Mouse (Mus musculus) CH12.LX (cell line): ENCODE measurements around the gene Tmem53. TPM values are rescaled to one million over a fixed set of nuclear protein-coding genes. Genes with fewer than 3 reads are reported as not detected.
A peak's percentile ranks its signal among the peaks of the same experiment; 100 is the strongest.

Experiments used
- DNase-seq: peaks from one replicate; pipeline ENCODE4 v3.0.0-alpha.2; 2013; ENCODE audit errors: extremely low read depth
- H3K27ac ChIP-seq: 2 replicates; pipeline ENCODE4 v1.5.1; 2012; ENCODE audit warnings: low read depth, mild to moderate bottlenecking, control low read depth, moderate library complexity; ENCODE audit not compliant: insufficient read depth
- H3K27me3 ChIP-seq: replicated peaks from 2 replicates; pipeline ENCODE3; 2012; ENCODE audit warnings: inconsistent platforms
- H3K36me3 ChIP-seq, 2 experiments: replicated peaks in 1 of 2; 2 replicates each; pipeline versions ENCODE3 to v1.6.1; 2012; ENCODE audit warnings: inconsistent platforms in 1 of 2, low read length in 1 of 2, mild to moderate bottlenecking in 1 of 2, mixed read lengths in 1 of 2, moderate library complexity in 1 of 2; ENCODE audit not compliant: control insufficient read depth in 1 of 2, insufficient read depth in 1 of 2
- H3K4me1 ChIP-seq, 2 experiments: 2 replicates each; pipeline ENCODE4 v1.6.1; 2012; ENCODE audit warnings: inconsistent platforms in 1 of 2, moderate library complexity in 1 of 2; ENCODE audit not compliant: insufficient read depth in 2 of 2, control insufficient read depth in 1 of 2
- H3K4me2 ChIP-seq: 2 replicates; pipeline ENCODE4 v1.6.1; 2012; ENCODE audit warnings: low read depth, mild to moderate bottlenecking, control low read depth; ENCODE audit not compliant: poor library complexity, insufficient read depth, severe bottlenecking
- H3K4me3 ChIP-seq, 3 experiments: fragments of 150-350 bp in 1 of 3; sonication (generic) in 1 of 3; replicated peaks in 1 of 3; 2 replicates each; pipeline versions ENCODE3 to v1.5.1; 2011 to 2012; ENCODE audit warnings: low read depth in 2 of 3, low read length in 2 of 3, mild to moderate bottlenecking in 2 of 3, moderate library complexity in 2 of 3, control low read depth in 1 of 3, improper control_type of control experiment in 1 of 3, inconsistent platforms in 1 of 3, mixed read lengths in 1 of 3; ENCODE audit not compliant: poor library complexity in 1 of 3
- H3K79me2 ChIP-seq: replicated peaks from 2 replicates; pipeline ENCODE4 v1.6.1; 2012; ENCODE audit warnings: mild to moderate bottlenecking, moderate library complexity; ENCODE audit not compliant: control insufficient read depth, poor library complexity, insufficient read depth, severe bottlenecking; ENCODE audit errors: extremely low read depth
- H3K9ac ChIP-seq: 2 replicates; pipeline ENCODE4 v1.6.1; 2012; ENCODE audit warnings: low read depth, mild to moderate bottlenecking, control low read depth, moderate library complexity; ENCODE audit not compliant: insufficient read depth
- H3K9me3 ChIP-seq: replicated peaks from 2 replicates; pipeline ENCODE3; 2012; ENCODE audit warnings: low read length, inconsistent platforms, mixed read lengths
- BHLHE40 ChIP-seq: IDR thresholded peaks from 2 replicates; pipeline ENCODE4 v1.6.1; 2011; ENCODE audit warnings: mild to moderate bottlenecking, low read depth, low read length, improper control_type of control experiment
- CHD1 ChIP-seq: IDR thresholded peaks from 2 replicates; pipeline ENCODE4 v1.6.1; 2012; ENCODE audit warnings: low read depth, low read length, improper control_type of control experiment, inconsistent platforms
- CHD2 ChIP-seq: IDR thresholded peaks from 2 replicates; pipeline ENCODE4 v1.6.1; 2011; ENCODE audit warnings: low read length, improper control_type of control experiment
- CTCF ChIP-seq, 2 experiments: IDR thresholded peaks in 1 of 2; conservative IDR thresholded peaks in 1 of 2; 2 replicates each; pipeline ENCODE4 v1.5.1; 2011 to 2012; ENCODE audit warnings: low read depth in 2 of 2, low read length in 2 of 2, improper control_type of control experiment in 1 of 2, inconsistent platforms in 1 of 2, mild to moderate bottlenecking in 1 of 2, moderate library complexity in 1 of 2
- EP300 ChIP-seq: IDR thresholded peaks from 2 replicates; pipeline ENCODE4 v1.6.1; 2011; ENCODE audit warnings: low read length, improper control_type of control experiment
- ETS1 ChIP-seq: conservative IDR thresholded peaks from 2 replicates; pipeline ENCODE4 v1.6.1; 2012; ENCODE audit warnings: low read depth, mild to moderate bottlenecking, inconsistent platforms, low read length, improper control_type of control experiment, moderate library complexity
- MAX ChIP-seq: IDR thresholded peaks from 2 replicates; pipeline ENCODE4 v1.6.1; 2011; ENCODE audit warnings: low read length, improper control_type of control experiment
- MYC ChIP-seq: IDR thresholded peaks from 2 replicates; pipeline ENCODE4 v1.6.1; 2011; ENCODE audit warnings: low read depth, mild to moderate bottlenecking, improper control_type of control experiment, low read length
- POLR2AphosphoS2 ChIP-seq: IDR thresholded peaks from 2 replicates; pipeline ENCODE4 v1.6.1; 2011; ENCODE audit warnings: low read depth, low read length, improper control_type of control experiment
- RAD21 ChIP-seq: IDR thresholded peaks from 2 replicates; pipeline ENCODE4 v1.6.1; 2011; ENCODE audit warnings: low read depth, mild to moderate bottlenecking, low read length, improper control_type of control experiment, moderate library complexity
- SIN3A ChIP-seq: IDR thresholded peaks from 2 replicates; pipeline ENCODE4 v1.6.1; 2012; ENCODE audit warnings: low read length, improper control_type of control experiment, inconsistent platforms
- SMC3 ChIP-seq: IDR thresholded peaks from 2 replicates; pipeline ENCODE4 v1.6.1; 2011; ENCODE audit warnings: low read depth, low read length, improper control_type of control experiment
- TCF12 ChIP-seq: IDR thresholded peaks from 2 replicates; pipeline ENCODE4 v1.6.1; 2014; ENCODE audit warnings: low read depth, mild to moderate bottlenecking, inconsistent platforms, low read length, improper control_type of control experiment
- UBTF ChIP-seq: IDR thresholded peaks from 2 replicates; pipeline ENCODE4 v1.6.1; 2012; ENCODE audit warnings: low read depth, mild to moderate bottlenecking, inconsistent platforms, low read length, improper control_type of control experiment, moderate library complexity
- USF1 ChIP-seq: IDR thresholded peaks from 2 replicates; pipeline ENCODE4 v1.6.1; 2014; ENCODE audit warnings: low read depth, mild to moderate bottlenecking, inconsistent platforms, low read length, improper control_type of control experiment
- USF2 ChIP-seq: conservative IDR thresholded peaks from 2 replicates; pipeline ENCODE4 v1.6.1; 2011; ENCODE audit warnings: low read depth, low read length, improper control_type of control experiment
- ZC3H11A ChIP-seq: IDR thresholded peaks from 2 replicates; pipeline ENCODE4 v1.6.1; 2012; ENCODE audit warnings: low read depth, mild to moderate bottlenecking, inconsistent platforms, low read length, improper control_type of control experiment
- dilution Hi-C: fragments of 300-500 bp; cut with MboI; formaldehyde crosslinking; loops from 2 replicates; pipeline ENCODE4 v1.14.3; 2020; ENCODE audit warnings: low sequenced_read_pairs; ENCODE audit not compliant: extremely low pct_unique_long_range_greater_than_20kb, extremely low pct_ligation_motif_present
- in situ Hi-C: fragments of 300-500 bp; cut with MboI; formaldehyde crosslinking; loops from 3 replicates; pipeline ENCODE4 v1.14.3; 2019; ENCODE audit warnings: low sequenced_read_pairs, low pct_ligation_motif_present, low pct_unique_long_range_greater_than_20kb, mixed read lengths
- polyA plus RNA-seq: library from polyadenylated mRNA; unstranded; fragments of >175 nt; gene quantifications from 2 replicates; pipeline ENCODE4 v1.2.1, GENCODE M21; 2012; ENCODE audit warnings: low read depth; ENCODE audit not compliant: insufficient read length
- total RNA-seq, 2 experiments: library from RNA; depleted of rRNA; stranded (reverse); fragments of 300-350 nt in 1 of 2; fragments of >200 nt in 1 of 2; gene quantifications; 2 replicates each; pipeline ENCODE4 v1.2.3; 2012 to 2014

Tmem53 gene
- total and polyA plus RNA-seq, 3 experiments = 1.1 to 1.4 (median 1.2) TPM

- in situ Hi-C loops (no loop called here), dilution Hi-C loops (no loop called here)
- Histone ChIP-seq H3K9ac (no peak overlapping the region), H3K4me2 (no peak overlapping the region), H3K36me3 (peaks cover 18 to 26% of the 10 kb centered on the region in 2 experiments), H3K9me3 (no peaks in the 10 kb centered on the region), H3K27ac (no peak overlapping the region), H3K4me1 (peaks cover 9 to 22% of the 10 kb centered on the region in 2 experiments; a peak in 3 of 4 replicates), H3K79me2 (no peaks in the 10 kb centered on the region), H3K4me3 (no peak overlapping the region), H3K27me3 (no peaks in the 10 kb centered on the region)
- TF ChIP-seq USF1 = no peak
- DNase-seq = no peak
Observed at GRCm38 (mm10) chr4:117267831-117268437, 16.2 kb downstream of the Tmem53 start.

GRCm38 (mm10) chr4:117270278-117270677 is 18.5 kb downstream of the Tmem53 start:
- H3K4me1 ChIP-seq = peaks cover 5 to 22% of the 10 kb centered on the region in 2 experiments; a peak in 3 of 4 replicates
- no peak overlapping the region for H3K27ac ChIP-seq
- H3K9me3 ChIP-seq = peaks cover 14% of the 10 kb centered on the region
- dilution Hi-C loops (no loop called here), in situ Hi-C loops (no loop called here)
- peak; percentile 86 for DNase-seq
- H3K4me2 ChIP-seq = no peak overlapping the region
- H3K27me3 ChIP-seq = no peaks in the 10 kb centered on the region
- H3K4me3 ChIP-seq = no peak overlapping the region
- H3K36me3 ChIP-seq = peaks cover 31 to 49% of the 10 kb centered on the region in 2 experiments
- no peak overlapping the region for H3K9ac ChIP-seq
- peak; percentile 91 for TF ChIP-seq SMC3
- peak; percentile 88 for TF ChIP-seq MYC
- peak; percentile 50 for TF ChIP-seq ZC3H11A
- TF ChIP-seq CTCF (conservative IDR thresholded peaks at IDR 0.05 in 1 of 2, IDR thresholded peaks at IDR 0.05 in 1 of 2; ENCODE audit: low read depth in 2 of 2, low read length in 2 of 2) = peak; percentile 81 to 96
- TF ChIP-seq EP300 = no peak
- TF ChIP-seq MAX = peak; percentile 70; the same call in 1 of the 2 replicates
- 0 out of 2 replicates have a peak, but pooled peaks have one; percentile 25 for TF ChIP-seq BHLHE40
- no peak for TF ChIP-seq SIN3A
- TF ChIP-seq CHD2 = no peak
- peak; percentile 96 for TF ChIP-seq RAD21
- TF ChIP-seq POLR2AphosphoS2 = no peak
- TF ChIP-seq, all 38 proteins: peak for 7
- no peaks in the 10 kb centered on the region for H3K79me2 ChIP-seq

GRCm38 (mm10) chr4:117272459-117272858 is 20.7 kb downstream of the Tmem53 start:
- Histone ChIP-seq H3K36me3 (peaks cover 53 to 71% of the 10 kb centered on the region in 2 experiments), H3K4me2 (no peak overlapping the region), H3K9me3 (peaks cover 34% of the 10 kb centered on the region), H3K4me3 (no peak overlapping the region), H3K79me2 (no peaks in the 10 kb centered on the region), H3K4me1 (peaks cover 5 to 18% of the 10 kb centered on the region in 2 experiments; a peak in 3 of 4 replicates), H3K9ac (no peak overlapping the region), H3K27me3 (no peaks in the 10 kb centered on the region), H3K27ac (no peak overlapping the region)
- TF ChIP-seq BHLHE40 = no peak
- TF ChIP-seq UBTF = no peak
- TF ChIP-seq SMC3 = no peak
- no peak for TF ChIP-seq USF2
- no peak for TF ChIP-seq ETS1
- no peak for TF ChIP-seq TCF12
- no peak for TF ChIP-seq MAX
- TF ChIP-seq CHD1 = no peak
- DNase-seq = no peak
- dilution Hi-C loops = no loop called here
- in situ Hi-C loops = no loop called here
